ENCODE assay signal across 7 mouse cellular contexts in genomic region chr11:101449596-101449995, GRCm38 (mm10). TPM values are rescaled to one million over a fixed set of nuclear protein-coding genes. Genes with fewer than 3 reads are reported as not detected.
DNase-seq lines count a peak whose midpoint lies in the region; ATAC-seq and TF ChIP-seq lines count a peak whose summit lies in the region.
"Not testable (repeated sequence)": the region's sequence is repeated elsewhere in the genome, so short reads cannot be mapped to it uniquely, and the experiment has no call there.

No protein-coding gene starts in this region.

- not testable (repeated sequence) for TF ChIP-seq CTCF in G1E (IDR thresholded peaks at IDR 0.05; ENCODE audit: low read depth, low read length); gastrocnemius, adult 2 months (IDR thresholded peaks at IDR 0.05); liver, embryonic 14.5 days (IDR thresholded peaks at IDR 0.05; ENCODE audit: low read depth); liver, postnatal 0 days (IDR thresholded peaks at IDR 0.05; ENCODE audit: low read depth); small intestine, adult 2 months (IDR thresholded peaks at IDR 0.05; ENCODE audit: extremely low read depth, insufficient read length, insufficient replicate concordance, low read depth, low read length)

- H3K4me2 ChIP-seq in liver, embryonic 11.5 days, result peak overlapping the region; percentile 76
- H3K4me2 ChIP-seq in liver, embryonic 14.5 days (ENCODE audit: low read depth), result peak overlapping the region; percentile 78
- H3K4me2 ChIP-seq in liver, postnatal 0 days (ENCODE audit: low read depth, low read length), result peak overlapping the region; percentile 79

- intact Hi-C loops in gastrocnemius, adult 2 months (cut with DNase I), result not testable (repeated sequence)

- H3K27ac ChIP-seq in gastrocnemius, adult 2 months, result peak overlapping the region; percentile 90
- not testable (repeated sequence) for H3K27ac ChIP-seq in liver, embryonic 11.5 days (ENCODE audit: low read depth, low read length)
- H3K27ac ChIP-seq in liver, embryonic 14.5 days, result peak overlapping the region; percentile 95
- peak overlapping the region; percentile 94; the same call in 1 of the 2 replicates for H3K27ac ChIP-seq in liver, postnatal 0 days (ENCODE audit: low read depth)
- H3K27ac ChIP-seq in macrophage, result peak overlapping the region; percentile 83; the same call in 1 of the 2 replicates
- H3K27ac ChIP-seq in small intestine, adult 2 months (ENCODE audit: insufficient read depth, low read depth, low read length), result peak overlapping the region; percentile 97; the same call in 1 of the 2 replicates

- H3K79me2 ChIP-seq in macrophage (ENCODE audit: inconsistent target), result peaks cover 67% of the 10 kb centered on the region

- not testable (repeated sequence) for TF ChIP-seq POLR2A in small intestine, adult 2 months (IDR thresholded peaks at IDR 0.05; ENCODE audit: low read depth, low read length)

- 66% methylated on average over 4 of the region's 4 CpGs for WGBS in liver, embryonic 11.5 days
- 65% methylated on average over 4 of the region's 4 CpGs for WGBS in liver, embryonic 14.5 days (ENCODE audit: insufficient replicate concordance)
- WGBS in liver, postnatal 0 days (ENCODE audit: insufficient replicate concordance), result 69% methylated on average over 4 of the region's 4 CpGs
- WGBS in macrophage (ENCODE audit: missing documents), result no CpG with 5 or more reads among the region's 4 CpGs
- 60% methylated on average over 4 of the region's 4 CpGs for WGBS in small intestine, adult 2 months

- H3K36me3 ChIP-seq in G1E (replicated peaks), result peaks cover 47% of the 10 kb centered on the region
- H3K36me3 ChIP-seq in liver, embryonic 11.5 days (ENCODE audit: control insufficient read depth, insufficient read depth, low read length); liver, postnatal 0 days (replicated peaks; ENCODE audit: insufficient read depth, low read length): not testable (repeated sequence)
- peaks cover 11% of the 10 kb centered on the region for H3K36me3 ChIP-seq in liver, embryonic 14.5 days (replicated peaks; ENCODE audit: control insufficient read depth, insufficient read depth, low read depth)
- H3K36me3 ChIP-seq in macrophage (ENCODE audit: inconsistent target), result peaks cover 23% of the 10 kb centered on the region; the same call in 1 of the 2 replicates
- peaks cover 13% of the 10 kb centered on the region for H3K36me3 ChIP-seq in small intestine, adult 2 months (ENCODE audit: control insufficient read depth, insufficient read depth, low read length)

- peak overlapping the region; percentile 77; the same call in 1 of the 2 replicates for H3K4me3 ChIP-seq in G1E (ENCODE audit: low read depth, low read length)
- H3K4me3 ChIP-seq in gastrocnemius, adult 2 months, result peak overlapping the region; percentile 85
- not testable (repeated sequence) for H3K4me3 ChIP-seq in liver, embryonic 11.5 days (ENCODE audit: low read depth, low read length); small intestine, adult 2 months (ENCODE audit: low read depth, low read length)
- peak overlapping the region in 1 of 2 experiments; percentile 90; a peak in 1 of 4 replicates for H3K4me3 ChIP-seq in liver, embryonic 14.5 days (ENCODE audit: insufficient read depth in 1 of 2, low read depth in 2 of 2, low read length in 2 of 2)
- H3K4me3 ChIP-seq in liver, postnatal 0 days (ENCODE audit: low read depth, low read length), result peak overlapping the region; percentile 84
- peak overlapping the region; percentile 85 for H3K4me3 ChIP-seq in macrophage (ENCODE audit: inconsistent target)

- not testable (repeated sequence) for ATAC-seq in G1E (ENCODE audit: extremely low read depth, insufficient number of reproducible peaks, low FRiP score, poor library complexity, severe bottlenecking); liver, embryonic 11.5 days (replicated peaks; ENCODE audit: low FRiP score); liver, embryonic 14.5 days (ENCODE audit: insufficient read depth); liver, postnatal 0 days

- not testable (repeated sequence) for TF ChIP-seq EP300 in liver, embryonic 14.5 days (IDR thresholded peaks at IDR 0.05; ENCODE audit: low read depth); liver, postnatal 0 days (IDR thresholded peaks at IDR 0.05; ENCODE audit: low read depth)

- peaks cover 70% of the 10 kb centered on the region for H3K4me1 ChIP-seq in G1E (ENCODE audit: insufficient read depth, low read depth, low read length)
- peaks cover 22% of the 10 kb centered on the region for H3K4me1 ChIP-seq in liver, embryonic 11.5 days (replicated peaks; ENCODE audit: control insufficient read depth, insufficient read depth, low read length)
- peaks cover 13 to 25% of the 10 kb centered on the region in 2 experiments for H3K4me1 ChIP-seq in liver, embryonic 14.5 days (replicated peaks; ENCODE audit: control insufficient read depth in 2 of 2, insufficient read depth in 2 of 2, low read length in 1 of 2)
- peaks cover 31% of the 10 kb centered on the region for H3K4me1 ChIP-seq in liver, postnatal 0 days (ENCODE audit: insufficient read depth)
- H3K4me1 ChIP-seq in small intestine, adult 2 months (ENCODE audit: control insufficient read depth, insufficient read depth, insufficient read length, low read length), result peaks cover 17% of the 10 kb centered on the region; the same call in 1 of the 2 replicates

- H3K9me3 ChIP-seq in G1E (replicated peaks); liver, embryonic 11.5 days (ENCODE audit: control insufficient read depth, low read length); liver, embryonic 14.5 days (ENCODE audit: control insufficient read depth, low read length); liver, postnatal 0 days (ENCODE audit: low read length): not testable (repeated sequence)

- H3K9ac ChIP-seq in liver, embryonic 11.5 days (ENCODE audit: low read depth, low read length), result not testable (repeated sequence)
- peak overlapping the region; percentile 90; the same call in 1 of the 2 replicates for H3K9ac ChIP-seq in liver, embryonic 14.5 days (replicated peaks)
- peak overlapping the region; percentile 82 for H3K9ac ChIP-seq in liver, postnatal 0 days (replicated peaks)

- DNase-seq in G1E (ENCODE audit: low spot score); gastrocnemius, adult 2 months; liver, embryonic 11.5 days (ENCODE audit: low spot score); liver, embryonic 14.5 days (ENCODE audit: low read depth in 3 of 3, low spot score in 3 of 3); liver, postnatal 0 days: not testable (repeated sequence)

- not testable (repeated sequence) for H3K27me3 ChIP-seq in G1E (ENCODE audit: insufficient read depth, low read length); liver, embryonic 11.5 days (replicated peaks; ENCODE audit: control insufficient read depth, insufficient read depth, low read length); liver, embryonic 14.5 days (ENCODE audit: control insufficient read depth, insufficient read depth, low read length); liver, postnatal 0 days (ENCODE audit: insufficient read depth, low read length); small intestine, adult 2 months (ENCODE audit: control insufficient read depth, insufficient read depth, low read length)

RNA-seq across cellular contexts. Expression of gene Ifi35, which starts 1.4 kb away (rescaled TPM):
- 26.3 and 34.3 TPM in 2 replicates for total RNA-seq in G1E (2014; fragmentation: Nextera tagmentation)
- total RNA-seq in G1E (2017), result 48.4 and 54.8 TPM in 2 replicates
- 24.3 and 28.1 TPM in 2 replicates for polyA plus RNA-seq in G1E (2012)
- 10 to 100 TPM in 1 of 2 experiments, 1 to 10 TPM in 1; 8.6 to 14.3 TPM for total RNA-seq in gastrocnemius, adult 2 months (2021)
- 31.2 and 34.6 TPM in 2 replicates for polyA plus RNA-seq in liver, embryonic 11.5 days (2014; fragmentation: Nextera tagmentation; extraction: Ambion mirVana)
- polyA plus RNA-seq in liver, embryonic 14.5 days (2012; rRNA removed), result 14.0 and 17.2 TPM in 2 replicates
- polyA plus RNA-seq in liver, embryonic 14.5 days (2014; fragmentation: Nextera tagmentation; extraction: Ambion mirVana), result 21.3 and 22.1 TPM in 2 replicates
- 27.2 and 28.2 TPM in 2 replicates for polyA plus RNA-seq in liver, postnatal 0 days (2015; fragmentation: Nextera tagmentation; extraction: Ambion mirVana)
- 100 to 1,000 TPM in 16 of 26 experiments, 10 to 100 TPM in 10; 75.8 to 646 (median 235) TPM for total RNA-seq in macrophage (2018; cell fraction: chromatin; rRNA removed)
- 100 to 1,000 TPM in 13 of 26 experiments, 10 to 100 TPM in 13; 40.6 to 193 (median 106) TPM for total RNA-seq in macrophage (2018; cell fraction: cytosol; rRNA removed)
- 100 to 1,000 TPM in 17 of 26 experiments, 10 to 100 TPM in 9; 75.8 to 497 (median 162) TPM for total RNA-seq in macrophage (2018; cell fraction: nucleus; rRNA removed)
- polyA plus RNA-seq in macrophage (2018), result 24.9 to 84.0 TPM (median 72.4 TPM) in 3 replicates
- polyA plus RNA-seq in small intestine, adult 2 months (2012; rRNA removed), result 44.3 and 123 TPM in 2 replicates

RNA-seq across cellular contexts. Expression of gene Rpl27, which starts 7.5 kb away (rescaled TPM):
- total RNA-seq in G1E (2014; fragmentation: Nextera tagmentation), result 787 and 879 TPM in 2 replicates
- total RNA-seq in G1E (2017), result 1,687 and 2,225 TPM in 2 replicates
- 444 and 1,039 TPM in 2 replicates for polyA plus RNA-seq in G1E (2012)
- total RNA-seq in gastrocnemius, adult 2 months (2021), result 10 to 100 TPM; 31.9 to 49.4 TPM
- 553 and 579 TPM in 2 replicates for polyA plus RNA-seq in liver, embryonic 11.5 days (2014; fragmentation: Nextera tagmentation; extraction: Ambion mirVana)
- polyA plus RNA-seq in liver, embryonic 14.5 days (2012; rRNA removed), result 571 and 987 TPM in 2 replicates
- 295 and 303 TPM in 2 replicates for polyA plus RNA-seq in liver, embryonic 14.5 days (2014; fragmentation: Nextera tagmentation; extraction: Ambion mirVana)
- polyA plus RNA-seq in liver, postnatal 0 days (2015; fragmentation: Nextera tagmentation; extraction: Ambion mirVana), result 205 and 213 TPM in 2 replicates
- total RNA-seq in macrophage (2018; cell fraction: chromatin; rRNA removed), result 100 to 1,000 TPM in 1 of 26 experiments, 10 to 100 TPM in 25; 21.3 to 127 (median 50.7) TPM
- 100 to 1,000 TPM; 140 to 387 (median 255) TPM for total RNA-seq in macrophage (2018; cell fraction: cytosol; rRNA removed)
- 10 to 100 TPM; 22.2 to 87.3 (median 49.7) TPM for total RNA-seq in macrophage (2018; cell fraction: nucleus; rRNA removed)
- 158 to 680 TPM (median 569 TPM) in 3 replicates for polyA plus RNA-seq in macrophage (2018)
- 178 and 244 TPM in 2 replicates for polyA plus RNA-seq in small intestine, adult 2 months (2012; rRNA removed)

RNA-seq across cellular contexts. Expression of gene Rnd2, which starts 15.2 kb away (rescaled TPM):
- total RNA-seq in G1E (2014; fragmentation: Nextera tagmentation) (26.5 and 32.0 TPM in 2 replicates), G1E (2017) (36.6 and 44.3 TPM in 2 replicates)
- polyA plus RNA-seq in G1E (2012) (35.3 and 46.4 TPM in 2 replicates), macrophage (2018) (4.7 to 7.4 TPM (median 6.7 TPM) in 3 replicates)
- total RNA-seq in gastrocnemius, adult 2 months (2021), result 1 to 10 TPM; 3.3 to 3.5 TPM
- 3.7 and 5.4 TPM in 2 replicates for polyA plus RNA-seq in liver, embryonic 11.5 days (2014; fragmentation: Nextera tagmentation; extraction: Ambion mirVana)
- polyA plus RNA-seq in liver, embryonic 14.5 days (2012; rRNA removed), result 2.9 and 3.1 TPM in 2 replicates
- 1.2 and 1.4 TPM in 2 replicates for polyA plus RNA-seq in liver, embryonic 14.5 days (2014; fragmentation: Nextera tagmentation; extraction: Ambion mirVana)
- polyA plus RNA-seq in liver, postnatal 0 days (2015; fragmentation: Nextera tagmentation; extraction: Ambion mirVana), result 1.9 and 2.0 TPM in 2 replicates
- total RNA-seq in macrophage (2018; cell fraction: chromatin; rRNA removed), result 10 to 100 TPM in 1 of 26 experiments, 1 to 10 TPM in 25; 1.7 to 15.0 (median 3.8) TPM
- total RNA-seq in macrophage (2018; cell fraction: cytosol; rRNA removed), result 1 to 10 TPM; 4.1 to 9.4 (median 6.7) TPM
- total RNA-seq in macrophage (2018; cell fraction: nucleus; rRNA removed), result 10 to 100 TPM in 6 of 26 experiments, 1 to 10 TPM in 20; 2.7 to 21.5 (median 6.3) TPM
- polyA plus RNA-seq in small intestine, adult 2 months (2012; rRNA removed), result 18.5 and 28.1 TPM in 2 replicates

RNA-seq across cellular contexts. Expression of gene Vat1, which starts 16.4 kb away (rescaled TPM):
- total RNA-seq in G1E (2014; fragmentation: Nextera tagmentation), result 237 and 238 TPM in 2 replicates
- 98.5 and 103 TPM in 2 replicates for total RNA-seq in G1E (2017)
- polyA plus RNA-seq in G1E (2012), result 384 and 452 TPM in 2 replicates
- 10 to 100 TPM; 10.0 to 14.5 TPM for total RNA-seq in gastrocnemius, adult 2 months (2021)
- polyA plus RNA-seq in liver, embryonic 11.5 days (2014; fragmentation: Nextera tagmentation; extraction: Ambion mirVana), result 16.8 and 19.5 TPM in 2 replicates
- 9.1 TPM in 2 replicates for polyA plus RNA-seq in liver, embryonic 14.5 days (2012; rRNA removed)
- polyA plus RNA-seq in liver, embryonic 14.5 days (2014; fragmentation: Nextera tagmentation; extraction: Ambion mirVana), result 6.8 and 6.9 TPM in 2 replicates
- 8.3 and 8.4 TPM in 2 replicates for polyA plus RNA-seq in liver, postnatal 0 days (2015; fragmentation: Nextera tagmentation; extraction: Ambion mirVana)
- total RNA-seq in macrophage (2018; cell fraction: chromatin; rRNA removed), result 100 to 1,000 TPM in 6 of 26 experiments, 10 to 100 TPM in 20; 28.4 to 186 (median 71.3) TPM
- 100 to 1,000 TPM; 382 to 967 (median 672) TPM for total RNA-seq in macrophage (2018; cell fraction: cytosol; rRNA removed)
- total RNA-seq in macrophage (2018; cell fraction: nucleus; rRNA removed), result 100 to 1,000 TPM; 208 to 646 (median 320) TPM
- polyA plus RNA-seq in macrophage (2018), result 611 to 709 TPM (median 617 TPM) in 3 replicates
- 92.5 and 272 TPM in 2 replicates for polyA plus RNA-seq in small intestine, adult 2 months (2012; rRNA removed)

RNA-seq across cellular contexts. Expression of gene Ptges3l, which starts 24.5 kb away (rescaled TPM):
- total RNA-seq in G1E (2014; fragmentation: Nextera tagmentation), result not detected in 2 replicates
- 0.12 and 0.33 TPM in 2 replicates for total RNA-seq in G1E (2017)
- polyA plus RNA-seq in G1E (2012), result 0.17 and 0.22 TPM in 2 replicates
- 10 to 100 TPM; 82.0 to 90.7 TPM for total RNA-seq in gastrocnemius, adult 2 months (2021)
- polyA plus RNA-seq in liver, embryonic 11.5 days (2014; fragmentation: Nextera tagmentation; extraction: Ambion mirVana), result 3.2 and 5.0 TPM in 2 replicates
- 0.29 and 0.74 TPM in 2 replicates for polyA plus RNA-seq in liver, embryonic 14.5 days (2012; rRNA removed)
- 0.53 and 0.86 TPM in 2 replicates for polyA plus RNA-seq in liver, embryonic 14.5 days (2014; fragmentation: Nextera tagmentation; extraction: Ambion mirVana)
- 0.65 and 1.0 TPM in 2 replicates for polyA plus RNA-seq in liver, postnatal 0 days (2015; fragmentation: Nextera tagmentation; extraction: Ambion mirVana)
- 10 to 100 TPM in 2 of 26 experiments, 1 to 10 TPM in 19, not detected in 5; 1.4 to 10.2 (median 5.4) TPM for total RNA-seq in macrophage (2018; cell fraction: chromatin; rRNA removed)
- total RNA-seq in macrophage (2018; cell fraction: cytosol; rRNA removed), result 1 to 10 TPM in 20 of 26 experiments, under 1 TPM in 6; 0.75 to 5.0 (median 1.8) TPM
- total RNA-seq in macrophage (2018; cell fraction: nucleus; rRNA removed), result 10 to 100 TPM in 1 of 26 experiments, 1 to 10 TPM in 16, under 1 TPM in 3, not detected in 6; 0.60 to 17.5 (median 2.3) TPM
- 1.6 to 5.3 TPM in 2 of 3 replicates, not detected in the other for polyA plus RNA-seq in macrophage (2018)
- polyA plus RNA-seq in small intestine, adult 2 months (2012; rRNA removed), result 0.51 and 0.89 TPM in 2 replicates
